Mouse (Mus musculus): ENCODE results near the gene Ano3. TPM values are rescaled to one million over a fixed set of nuclear protein-coding genes. Genes with fewer than 3 reads are reported as not detected.
"Not testable (repeated sequence)": the region's sequence is repeated elsewhere in the genome, so short reads cannot be mapped to it uniquely, and the experiment has no call there.

Ano3 gene
- total RNA-seq (2012; rRNA removed) = not detected in 2 replicates
- not detected in 2 replicates for total RNA-seq (2014; rRNA removed)
- polyA plus RNA-seq (2012; ENCODE audit: insufficient read length, low read depth) = not detected in 2 replicates

- H3K27me3 ChIP-seq (replicated peaks); H3K36me3 ChIP-seq (replicated peaks in 1 of 2; ENCODE audit: control insufficient read depth in 1 of 2, insufficient read depth in 1 of 2, low read length in 1 of 2); H3K79me2 ChIP-seq (replicated peaks; ENCODE audit: control insufficient read depth, extremely low read depth, insufficient read depth, poor library complexity, severe bottlenecking); H3K4me1 ChIP-seq (ENCODE audit: control insufficient read depth in 1 of 2, insufficient read depth in 2 of 2); dilution Hi-C loops (cut with MboI; ENCODE audit: extremely low pct_ligation_motif_present, extremely low pct_unique_long_range_greater_than_20kb, low sequenced_read_pairs); H3K9ac ChIP-seq (ENCODE audit: insufficient read depth, low read depth); H3K27ac ChIP-seq (ENCODE audit: insufficient read depth, low read depth); in situ Hi-C loops (cut with MboI; ENCODE audit: low pct_ligation_motif_present, low pct_unique_long_range_greater_than_20kb, low sequenced_read_pairs); H3K4me3 ChIP-seq (replicated peaks in 1 of 3; ENCODE audit: low read depth in 2 of 3, low read length in 2 of 3, poor library complexity in 1 of 3); H3K4me2 ChIP-seq (ENCODE audit: insufficient read depth, low read depth, poor library complexity, severe bottlenecking); DNase-seq (ENCODE audit: extremely low read depth): not testable (repeated sequence)
- peaks cover 13% of the 10 kb centered on the region for H3K9me3 ChIP-seq (replicated peaks; ENCODE audit: low read length)
These were observed at the start of gene Ano3 for GRCm38 (mm10) chr2:110950823-110951222. TSS of gene Ano3 (minus strand) at chr2:110950923.

DNA sequence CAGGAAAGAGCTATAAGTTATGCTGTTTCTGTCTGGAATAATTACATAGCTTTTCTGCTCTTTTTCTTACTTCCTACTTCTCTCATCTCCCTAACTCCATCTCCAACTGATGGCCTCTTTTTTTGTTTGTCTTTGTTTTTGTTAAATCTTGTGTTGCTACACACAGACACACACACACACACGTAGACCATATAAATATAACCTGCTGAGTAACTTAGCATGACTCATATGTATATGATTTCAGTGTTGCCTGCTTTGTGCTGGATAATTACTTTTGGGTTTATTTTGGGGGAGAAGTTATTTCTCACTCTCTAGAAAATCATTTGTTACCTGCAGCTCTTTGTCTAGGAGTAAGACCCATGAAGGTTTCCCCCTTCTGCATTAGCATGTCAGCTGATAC, 39.3 kb upstream of the Ano3 start:
- no peak for DNase-seq (ENCODE audit: extremely low read depth)
- Histone ChIP-seq H3K79me2 (replicated peaks; ENCODE audit: control insufficient read depth, extremely low read depth, insufficient read depth, poor library complexity, severe bottlenecking) (no peaks in the 10 kb centered on the region), H3K4me1 (ENCODE audit: control insufficient read depth in 1 of 2, insufficient read depth in 2 of 2) (no peaks in the 10 kb centered on the region), H3K27ac (ENCODE audit: insufficient read depth, low read depth) (no peak overlapping the region), H3K9me3 (replicated peaks; ENCODE audit: low read length) (peaks cover 21% of the 10 kb centered on the region), H3K4me2 (ENCODE audit: insufficient read depth, low read depth, poor library complexity, severe bottlenecking) (no peak overlapping the region), H3K36me3 (replicated peaks in 1 of 2; ENCODE audit: control insufficient read depth in 1 of 2, insufficient read depth in 1 of 2, low read length in 1 of 2) (no peaks in the 10 kb centered on the region), H3K27me3 (replicated peaks) (no peaks in the 10 kb centered on the region), H3K9ac (ENCODE audit: insufficient read depth, low read depth) (no peak overlapping the region), H3K4me3 (replicated peaks in 1 of 3; ENCODE audit: low read depth in 2 of 3, low read length in 2 of 3, poor library complexity in 1 of 3) (no peak overlapping the region)
- in situ Hi-C loops (cut with MboI; ENCODE audit: low pct_ligation_motif_present, low pct_unique_long_range_greater_than_20kb, low sequenced_read_pairs) (no loop called here), dilution Hi-C loops (cut with MboI; ENCODE audit: extremely low pct_ligation_motif_present, extremely low pct_unique_long_range_greater_than_20kb, low sequenced_read_pairs) (no loop called here)
- TF ChIP-seq IRF4 (IDR thresholded peaks at IDR 0.05; ENCODE audit: low read depth, low read length) (no peak), ETS1 (conservative IDR thresholded peaks at IDR 0.05; ENCODE audit: low read depth, low read length) (no peak)

- Histone ChIP-seq H3K36me3 (replicated peaks in 1 of 2; ENCODE audit: control insufficient read depth in 1 of 2, insufficient read depth in 1 of 2, low read length in 1 of 2) (no peaks in the 10 kb centered on the region), H3K9ac (ENCODE audit: insufficient read depth, low read depth) (no peak overlapping the region), H3K79me2 (replicated peaks; ENCODE audit: control insufficient read depth, extremely low read depth, insufficient read depth, poor library complexity, severe bottlenecking) (no peaks in the 10 kb centered on the region), H3K4me1 (ENCODE audit: control insufficient read depth in 1 of 2, insufficient read depth in 2 of 2) (no peaks in the 10 kb centered on the region), H3K27ac (ENCODE audit: insufficient read depth, low read depth) (no peak overlapping the region), H3K27me3 (replicated peaks) (no peaks in the 10 kb centered on the region), H3K9me3 (replicated peaks; ENCODE audit: low read length) (peaks cover 21% of the 10 kb centered on the region), H3K4me3 (replicated peaks in 1 of 3; ENCODE audit: low read depth in 2 of 3, low read length in 2 of 3, poor library complexity in 1 of 3) (no peak overlapping the region), H3K4me2 (ENCODE audit: insufficient read depth, low read depth, poor library complexity, severe bottlenecking) (no peak overlapping the region)
- dilution Hi-C loops (cut with MboI; ENCODE audit: extremely low pct_ligation_motif_present, extremely low pct_unique_long_range_greater_than_20kb, low sequenced_read_pairs) = no loop called here
- in situ Hi-C loops (cut with MboI; ENCODE audit: low pct_ligation_motif_present, low pct_unique_long_range_greater_than_20kb, low sequenced_read_pairs) = no loop called here
- no peak for DNase-seq (ENCODE audit: extremely low read depth)
- TF ChIP-seq RAD21 (IDR thresholded peaks at IDR 0.05; ENCODE audit: low read depth, low read length) (peak; percentile 7), CTCF (conservative IDR thresholded peaks at IDR 0.05 in 1 of 2, IDR thresholded peaks at IDR 0.05 in 1 of 2; ENCODE audit: low read depth in 2 of 2, low read length in 2 of 2) (peak in 1 of 2 experiments; percentile 12; a peak in 1 of 4 replicates), MYC (IDR thresholded peaks at IDR 0.05; ENCODE audit: low read depth, low read length) (no peak)
These were observed 38.8 kb upstream of the Ano3 start for GRCm38 (mm10) chr2:110989539-110989938.

GRCm38 (mm10) chr2:110985853-110986271, 35.1 kb upstream of the Ano3 start:
- dilution Hi-C loops (cut with MboI; ENCODE audit: extremely low pct_ligation_motif_present, extremely low pct_unique_long_range_greater_than_20kb, low sequenced_read_pairs) = no loop called here

More at GRCm38 (mm10) chr2:110985853-110986271, 35.1 kb upstream of the Ano3 start:
- Histone ChIP-seq H3K4me1 (ENCODE audit: control insufficient read depth in 1 of 2, insufficient read depth in 2 of 2) (no peaks in the 10 kb centered on the region), H3K27me3 (replicated peaks) (no peaks in the 10 kb centered on the region), H3K4me3 (replicated peaks in 1 of 3; ENCODE audit: low read depth in 2 of 3, low read length in 2 of 3, poor library complexity in 1 of 3) (no peak overlapping the region), H3K27ac (ENCODE audit: insufficient read depth, low read depth) (no peak overlapping the region), H3K9me3 (replicated peaks; ENCODE audit: low read length) (peaks cover 22% of the 10 kb centered on the region), H3K4me2 (ENCODE audit: insufficient read depth, low read depth, poor library complexity, severe bottlenecking) (no peak overlapping the region), H3K79me2 (replicated peaks; ENCODE audit: control insufficient read depth, extremely low read depth, insufficient read depth, poor library complexity, severe bottlenecking) (no peaks in the 10 kb centered on the region), H3K36me3 (replicated peaks in 1 of 2; ENCODE audit: control insufficient read depth in 1 of 2, insufficient read depth in 1 of 2, low read length in 1 of 2) (no peaks in the 10 kb centered on the region), H3K9ac (ENCODE audit: insufficient read depth, low read depth) (no peak overlapping the region)
- in situ Hi-C loops (cut with MboI; ENCODE audit: low pct_ligation_motif_present, low pct_unique_long_range_greater_than_20kb, low sequenced_read_pairs) = no loop called here
- DNase-seq (ENCODE audit: extremely low read depth) = no peak
- TF ChIP-seq MAX (IDR thresholded peaks at IDR 0.05; ENCODE audit: low read length) = no peak

Data from CH12.LX (cell line).